9 mouse cellular contexts compared by ENCODE assay signal in genomic region chr7:141328373-141328990, GRCm38 (mm10). TPM values are rescaled to one million over a fixed set of nuclear protein-coding genes. Genes with fewer than 3 reads are reported as not detected.
DNase-seq lines count a peak whose midpoint lies in the region; ATAC-seq and TF ChIP-seq lines count a peak whose summit lies in the region.
"Had no signal": no experiment of that assay in that cellular context is flagged by ENCODE, and none has a peak within 500 bp of the region (broad histone marks: within the 10 kb centered on the region; RNA-seq: fewer than 3 reads in every experiment).

No protein-coding gene starts in this region.

- intact Hi-C loops in heart, postnatal 25 days (cut with DNase I): loop anchor here (5.0 kb wide), 1 partner anchor 61 kb away; the partner anchor contains the start of gene Irf7

- H3K4me3 ChIP-seq in heart, embryonic 13.5 days: peak overlapping the region; percentile 68
- peak overlapping the region; percentile 89 for H3K4me3 ChIP-seq in ES-Bruce4 (ENCODE audit: low read depth, low read length)
- H3K4me3 ChIP-seq in forebrain, embryonic 10.5 days: peak overlapping the region; percentile 77
- peak overlapping the region; percentile 71 for H3K4me3 ChIP-seq in liver, embryonic 15.5 days (replicated peaks)

- H3K27me3 ChIP-seq in heart, embryonic 13.5 days (replicated peaks): no peaks in the 10 kb centered on the region
- H3K27me3 ChIP-seq in ES-Bruce4 (ENCODE audit: control insufficient read depth, insufficient read depth, low read length, poor library complexity, severe bottlenecking): no peaks in the 10 kb centered on the region
- no peaks in the 10 kb centered on the region for H3K27me3 ChIP-seq in forebrain, embryonic 10.5 days (ENCODE audit: poor library complexity, severe bottlenecking)
- no peaks in the 10 kb centered on the region for H3K27me3 ChIP-seq in liver, embryonic 15.5 days

- no peak for DNase-seq in heart, postnatal 25 days (ENCODE audit: low spot score)
- DNase-seq in forebrain, embryonic 10.5 days (ENCODE audit: extremely low spot score, low spot score): no peak
- DNase-seq in adrenal gland, adult 2 months: no peak
- DNase-seq in left cerebral cortex, adult 8-10 months (ENCODE audit: low spot score in 2 of 2): no peak
- DNase-seq in cerebellum, adult 11-12 months: no peak

- no peaks in the 10 kb centered on the region for H3K9me3 ChIP-seq in heart, embryonic 13.5 days
- no peaks in the 10 kb centered on the region for H3K9me3 ChIP-seq in ES-Bruce4 (replicated peaks; ENCODE audit: control insufficient read depth, insufficient read depth, low read length, poor library complexity, severe bottlenecking)
- no peaks in the 10 kb centered on the region for H3K9me3 ChIP-seq in forebrain, embryonic 10.5 days
- H3K9me3 ChIP-seq in liver, embryonic 15.5 days (replicated peaks): no peaks in the 10 kb centered on the region

- H3K27ac ChIP-seq in heart, embryonic 13.5 days (replicated peaks): peak overlapping the region; percentile 97
- no peak overlapping the region for H3K27ac ChIP-seq in ES-Bruce4 (ENCODE audit: insufficient read depth, low read length)
- peak overlapping the region; percentile 99 for H3K27ac ChIP-seq in forebrain, embryonic 10.5 days
- peak overlapping the region; percentile 97 for H3K27ac ChIP-seq in liver, embryonic 15.5 days (replicated peaks)

- TF ChIP-seq CTCF in ES-Bruce4 (IDR thresholded peaks at IDR 0.05; ENCODE audit: low read depth, low read length): no peak

- WGBS in heart, embryonic 13.5 days: 17% methylated on average over 24 of the region's 24 CpGs
- WGBS in forebrain, embryonic 10.5 days: 20% methylated on average over 24 of the region's 24 CpGs
- 14% methylated on average over 24 of the region's 24 CpGs for WGBS in liver, embryonic 15.5 days (ENCODE audit: insufficient replicate concordance)

- TF ChIP-seq POLR2A in ES-Bruce4 (IDR thresholded peaks at IDR 0.05; ENCODE audit: insufficient read depth, low read length): no peak

- TF ChIP-seq EP300 in ES-Bruce4 (IDR thresholded peaks at IDR 0.05; ENCODE audit: insufficient read depth, low read depth, low read length): no peak

- no peak for ATAC-seq in heart, embryonic 13.5 days (ENCODE audit: extremely low read depth, insufficient number of reproducible peaks, low FRiP score, low TSS enrichment)
- peak; percentile 1 for ATAC-seq in liver, embryonic 15.5 days (ENCODE audit: insufficient read depth)

- peaks cover 26% of the 10 kb centered on the region for H3K4me1 ChIP-seq in heart, embryonic 13.5 days
- peaks cover 7% of the 10 kb centered on the region for H3K4me1 ChIP-seq in ES-Bruce4 (ENCODE audit: control insufficient read depth, insufficient read depth, low read length)
- H3K4me1 ChIP-seq in forebrain, embryonic 10.5 days: peaks cover 45% of the 10 kb centered on the region
- H3K4me1 ChIP-seq in liver, embryonic 15.5 days (replicated peaks): peaks cover 42% of the 10 kb centered on the region

- H3K4me2 ChIP-seq in heart, embryonic 13.5 days: peak overlapping the region; percentile 99
- peak overlapping the region; percentile 96 for H3K4me2 ChIP-seq in liver, embryonic 15.5 days

- peaks cover 22% of the 10 kb centered on the region for H3K36me3 ChIP-seq in heart, embryonic 13.5 days
- H3K36me3 ChIP-seq in ES-Bruce4 (ENCODE audit: control insufficient read depth, insufficient read depth, low read length, poor library complexity, severe bottlenecking): 0 out of 2 replicates have a peak, but pooled peaks cover 5% of the 10 kb centered on the region
- peaks cover 29% of the 10 kb centered on the region for H3K36me3 ChIP-seq in forebrain, embryonic 10.5 days (replicated peaks)
- H3K36me3 ChIP-seq in liver, embryonic 15.5 days (replicated peaks): peaks cover 21% of the 10 kb centered on the region

- H3K9ac ChIP-seq in heart, embryonic 13.5 days: peak overlapping the region; percentile 97
- H3K9ac ChIP-seq in ES-Bruce4 (ENCODE audit: low read depth, poor library complexity, severe bottlenecking): peak overlapping the region; percentile 92
- H3K9ac ChIP-seq in liver, embryonic 15.5 days: peak overlapping the region; percentile 94

RNA-seq across cellular contexts. Expression of gene Tmem80, which starts 0.9 kb away (rescaled TPM):
- polyA plus RNA-seq in heart, embryonic 13.5 days (2015; fragmentation: Nextera tagmentation; extraction: Ambion mirVana): 33.2 and 39.9 TPM in 2 replicates
- 10 to 100 TPM; 13.5 to 13.9 TPM for total RNA-seq in heart, postnatal 25 days (2021)
- polyA plus RNA-seq in ES-Bruce4 (2011; ENCODE audit: insufficient read depth, insufficient read length, low read depth, missing spikeins): 7.0 and 8.2 TPM in 2 replicates
- polyA plus RNA-seq in forebrain, embryonic 10.5 days (2016; fragmentation: Nextera tagmentation; extraction: Ambion mirVana): 48.2 and 51.0 TPM in 2 replicates
- 14.8 and 15.8 TPM in 2 replicates for polyA plus RNA-seq in liver, embryonic 15.5 days (2015; fragmentation: Nextera tagmentation; extraction: Ambion mirVana)
- 10 to 100 TPM; 26.9 to 34.8 TPM for total RNA-seq in adrenal gland, adult 2 months (2021)
- 32.7 and 33.5 TPM in 2 replicates for polyA plus RNA-seq in adrenal gland, adult 2 months (2012; rRNA removed)
- 10 to 100 TPM; 30.2 to 32.2 (median 30.6) TPM for total RNA-seq in left cerebral cortex, adult 8-10 months (2022)

RNA-seq across cellular contexts. Expression of gene Deaf1, which starts 1.0 kb away (rescaled TPM):
- polyA plus RNA-seq in heart, embryonic 13.5 days (2015; fragmentation: Nextera tagmentation; extraction: Ambion mirVana): 35.5 and 37.4 TPM in 2 replicates
- total RNA-seq in heart, postnatal 25 days (2021): 10 to 100 TPM; 16.4 to 17.1 TPM
- polyA plus RNA-seq in ES-Bruce4 (2011; ENCODE audit: insufficient read depth, insufficient read length, low read depth, missing spikeins): 79.2 and 79.4 TPM in 2 replicates
- 59.2 and 59.3 TPM in 2 replicates for polyA plus RNA-seq in forebrain, embryonic 10.5 days (2016; fragmentation: Nextera tagmentation; extraction: Ambion mirVana)
- polyA plus RNA-seq in liver, embryonic 15.5 days (2015; fragmentation: Nextera tagmentation; extraction: Ambion mirVana): 13.4 and 16.9 TPM in 2 replicates
- total RNA-seq in adrenal gland, adult 2 months (2021): 10 to 100 TPM; 27.8 to 30.5 TPM
- 18.7 and 34.4 TPM in 2 replicates for polyA plus RNA-seq in adrenal gland, adult 2 months (2012; rRNA removed)
- total RNA-seq in left cerebral cortex, adult 8-10 months (2022): 10 to 100 TPM; 57.2 to 76.6 (median 68.2) TPM

RNA-seq across cellular contexts. Expression of gene Eps8l2, which starts 10.2 kb away (rescaled TPM):
- polyA plus RNA-seq in heart, embryonic 13.5 days (2015; fragmentation: Nextera tagmentation; extraction: Ambion mirVana): 1.4 TPM in 2 replicates
- total RNA-seq in heart, postnatal 25 days (2021): 1 to 10 TPM; 3.2 to 4.3 TPM
- 39.8 and 46.0 TPM in 2 replicates for polyA plus RNA-seq in ES-Bruce4 (2011; ENCODE audit: insufficient read depth, insufficient read length, low read depth, missing spikeins)
- 4.2 and 4.5 TPM in 2 replicates for polyA plus RNA-seq in forebrain, embryonic 10.5 days (2016; fragmentation: Nextera tagmentation; extraction: Ambion mirVana)
- polyA plus RNA-seq in liver, embryonic 15.5 days (2015; fragmentation: Nextera tagmentation; extraction: Ambion mirVana): 16.6 and 24.3 TPM in 2 replicates
- total RNA-seq in adrenal gland, adult 2 months (2021): 1 to 10 TPM; 2.7 to 3.0 TPM
- 2.6 and 3.8 TPM in 2 replicates for polyA plus RNA-seq in adrenal gland, adult 2 months (2012; rRNA removed)
- 1 to 10 TPM; 5.4 to 7.9 (median 6.4) TPM for total RNA-seq in left cerebral cortex, adult 8-10 months (2022)

RNA-seq across cellular contexts. Expression of gene Drd4, which starts 36.7 kb away (rescaled TPM):
- polyA plus RNA-seq in heart, embryonic 13.5 days (2015; fragmentation: Nextera tagmentation; extraction: Ambion mirVana): 0.05 TPM in 1 of 2 replicates, not detected in the other
- not detected for total RNA-seq in heart, postnatal 25 days (2021)
- 0.21 and 0.65 TPM in 2 replicates for polyA plus RNA-seq in ES-Bruce4 (2011; ENCODE audit: insufficient read depth, insufficient read length, low read depth, missing spikeins)
- polyA plus RNA-seq in forebrain, embryonic 10.5 days (2016; fragmentation: Nextera tagmentation; extraction: Ambion mirVana): 0.17 and 0.46 TPM in 2 replicates
- not detected in 2 replicates for polyA plus RNA-seq in liver, embryonic 15.5 days (2015; fragmentation: Nextera tagmentation; extraction: Ambion mirVana)
- under 1 TPM in 1 of 2 experiments, not detected in 1; 0.31 TPM for total RNA-seq in adrenal gland, adult 2 months (2021)
- 0.62 and 12.1 TPM in 2 replicates for polyA plus RNA-seq in adrenal gland, adult 2 months (2012; rRNA removed)
- total RNA-seq in left cerebral cortex, adult 8-10 months (2022): under 1 TPM; 0.44 to 0.84 (median 0.50) TPM
- total RNA-seq: neutrophil, adult 5-6 weeks had no signal

RNA-seq across cellular contexts. Expression of gene Sct, which starts 49.5 kb away (rescaled TPM):
- polyA plus RNA-seq in heart, embryonic 13.5 days (2015; fragmentation: Nextera tagmentation; extraction: Ambion mirVana): 0.88 and 1.5 TPM in 2 replicates
- total RNA-seq in heart, postnatal 25 days (2021): not detected
- 7.4 and 8.5 TPM in 2 replicates for polyA plus RNA-seq in ES-Bruce4 (2011; ENCODE audit: insufficient read depth, insufficient read length, low read depth, missing spikeins)
- polyA plus RNA-seq in forebrain, embryonic 10.5 days (2016; fragmentation: Nextera tagmentation; extraction: Ambion mirVana): 0.87 and 1.7 TPM in 2 replicates
- polyA plus RNA-seq in liver, embryonic 15.5 days (2015; fragmentation: Nextera tagmentation; extraction: Ambion mirVana): 0.35 and 0.47 TPM in 2 replicates
- not detected for total RNA-seq in adrenal gland, adult 2 months (2021)
- polyA plus RNA-seq in adrenal gland, adult 2 months (2012; rRNA removed): 0.93 and 1.2 TPM in 2 replicates
- not detected for total RNA-seq in left cerebral cortex, adult 8-10 months (2022)
- total RNA-seq: neutrophil, adult 5-6 weeks had no signal
